Mouse (Mus musculus) cerebellum, adult 9-10 months (tissue): ENCODE measurements at regions not wholly inside any gene's neighbourhood (a gene's known extent, or its start where the extent isn't known, plus 50 kb on each side); places are given as distances from the start of the nearest gene placed in this dataset.
A peak's percentile ranks its signal among the peaks of the same experiment; 100 is the strongest.

Experiments used
- DNase-seq: peaks from one replicate; pipeline ENCODE4 v3.0.0; 2022

- DNase-seq: peak; percentile 1
Observed at GRCm38 (mm10) chrX:151708055-151708670, 92.4 kb upstream of the Huwe1 start.
